Mouse (Mus musculus) ES-E14 (cell line): ENCODE measurements around the gene Olfr822. TPM values are rescaled to one million over a fixed set of nuclear protein-coding genes. Genes with fewer than 3 reads are reported as not detected.
A peak's percentile ranks its signal among the peaks of the same experiment; 100 is the strongest.
"Not testable (repeated sequence)": the region's sequence is repeated elsewhere in the genome, so short reads cannot be mapped to it uniquely, and the experiment has no call there.

ENCODE experiments used
- DNase-seq: peaks from one replicate; pipeline ENCODE4 v3.0.0-alpha.2; 2013; ENCODE audit warnings: low read depth, low spot score
- H3K27ac ChIP-seq: 2 replicates; pipeline ENCODE4 v1.5.1; 2012; ENCODE audit warnings: low read depth, mild to moderate bottlenecking, low read length, moderate library complexity, mixed read lengths; ENCODE audit not compliant: poor library complexity, insufficient read depth, severe bottlenecking
- H3K36me3 ChIP-seq: 2 replicates; pipeline ENCODE4 v1.6.1; 2012; ENCODE audit warnings: mild to moderate bottlenecking, low read length, moderate library complexity, mixed read lengths; ENCODE audit not compliant: control insufficient read depth, poor library complexity, insufficient read depth, severe bottlenecking
- H3K4me1 ChIP-seq, 2 experiments: fragments of 150-350 bp in 1 of 2; sonication (generic) in 1 of 2; 2 replicates each; pipeline ENCODE4 v1.6.1; 2012; ENCODE audit warnings: low read length in 2 of 2, mild to moderate bottlenecking in 1 of 2, mixed read lengths in 1 of 2; ENCODE audit not compliant: control insufficient read depth in 2 of 2, insufficient read depth in 2 of 2, poor library complexity in 1 of 2
- H3K4me3 ChIP-seq, 2 experiments: fragments of 150-350 bp in 1 of 2; sonication (generic) in 1 of 2; 2 replicates each; pipeline ENCODE4 v1.5.1; 2012; ENCODE audit warnings: low read length in 2 of 2, low read depth in 1 of 2, mild to moderate bottlenecking in 1 of 2, mixed read lengths in 1 of 2; ENCODE audit not compliant: insufficient read depth in 1 of 2, poor library complexity in 1 of 2, severe bottlenecking in 1 of 2
- H3K9ac ChIP-seq: 2 replicates; pipeline ENCODE4 v1.6.1; 2012; ENCODE audit warnings: low read depth, mild to moderate bottlenecking, low read length, mixed read lengths; ENCODE audit not compliant: poor library complexity, insufficient read depth, severe bottlenecking
- H3K9me3 ChIP-seq: fragments of 150-350 bp; sonication (generic); 2 replicates; pipeline ENCODE4 v1.6.1; 2012; ENCODE audit warnings: low read depth, mild to moderate bottlenecking, low read length; ENCODE audit not compliant: control insufficient read depth, insufficient read depth
- CHD2 ChIP-seq: IDR thresholded peaks from 2 replicates; pipeline ENCODE4 v1.6.1; 2014; ENCODE audit warnings: mild to moderate bottlenecking, low read depth, low read length, inconsistent platforms
- HCFC1 ChIP-seq: IDR thresholded peaks from 2 replicates; pipeline ENCODE4 v1.6.1; 2012; ENCODE audit warnings: low read length, inconsistent platforms, borderline replicate concordance; ENCODE audit not compliant: insufficient read depth
- MAFK ChIP-seq: IDR thresholded peaks from 2 replicates; pipeline ENCODE4 v1.6.1; 2014; ENCODE audit warnings: mild to moderate bottlenecking, low read depth, low read length, inconsistent platforms; ENCODE audit not compliant: insufficient read depth
- ZC3H11A ChIP-seq: IDR thresholded peaks from 2 replicates; pipeline ENCODE4 v1.6.1; 2012; ENCODE audit warnings: low read depth, mild to moderate bottlenecking, inconsistent platforms, low read length, borderline replicate concordance
- ZNF384 ChIP-seq: IDR thresholded peaks from 2 replicates; pipeline ENCODE4 v1.6.1; 2012; ENCODE audit warnings: low read depth, low read length, inconsistent platforms
- in situ Hi-C, 2 experiments: fragments of 600-800 bp; cut with MboI; formaldehyde crosslinking; loops; one replicate each; pipeline ENCODE4 v1.15.1; 2025; ENCODE audit warnings: low sequenced_read_pairs in 2 of 2, inconsistent platforms in 1 of 2; ENCODE audit not compliant: unreplicated experiment in 2 of 2
- total RNA-seq: library from RNA; depleted of rRNA; stranded (reverse); fragments of 300-350 nt; gene quantifications from 2 replicates; pipeline ENCODE4 v1.2.3, GENCODE M21; 2012; rRNA removed

Gene Olfr822
- not detected in 2 replicates for total RNA-seq

GRCm38 (mm10) chr10:130070910-130071309, at the start of gene Olfr822:
TSS of gene Olfr822 (plus strand) at chr10:130071210.
- Histone ChIP-seq H3K36me3 (no peaks in the 10 kb centered on the region), H3K9ac (no peak within 1 kb of the TSS), H3K27ac (no peak within 1 kb of the TSS), H3K9me3 (no peaks in the 10 kb centered on the region), H3K4me1 (no peaks in the 10 kb centered on the region), H3K4me3 (no peak within 1 kb of the TSS)
- no peak for DNase-seq
- no peak for TF ChIP-seq ZNF384
- no peak for TF ChIP-seq MAFK
- no peak for TF ChIP-seq CHD2
- TF ChIP-seq HCFC1: no peak
- TF ChIP-seq ZC3H11A: no peak
- in situ Hi-C loops: no loop called here

- Histone ChIP-seq H3K36me3 (no peaks in the 10 kb centered on the region), H3K9ac (no peak within 1 kb of the TSS), H3K4me1 (no peaks in the 10 kb centered on the region), H3K27ac (no peak within 1 kb of the TSS), H3K9me3 (no peaks in the 10 kb centered on the region), H3K4me3 (no peak within 1 kb of the TSS)
- no peak for TF ChIP-seq HCFC1
- no peak for TF ChIP-seq ZNF384
- TF ChIP-seq MAFK: no peak
- TF ChIP-seq ZC3H11A: no peak
- DNase-seq: no peak
- in situ Hi-C loops: no loop called here
Observed at GRCm38 (mm10) chr10:130030048-130030447, 41.0 kb upstream of the Olfr822 start, which contains the start of gene Olfr821. TSS of gene Olfr821 (plus strand) at chr10:130030348.

- Histone ChIP-seq H3K27ac (no peak overlapping the region), H3K9me3 (no peaks in the 10 kb centered on the region), H3K4me3 (no peak overlapping the region), H3K36me3 (no peaks in the 10 kb centered on the region), H3K9ac (no peak overlapping the region), H3K4me1 (no peaks in the 10 kb centered on the region)
- peak; percentile 25 for DNase-seq
- no peak for TF ChIP-seq HCFC1
- no peak for TF ChIP-seq CHD2
- no peak for TF ChIP-seq ZC3H11A
- TF ChIP-seq MAFK: no peak
- TF ChIP-seq ZNF384: no peak
- in situ Hi-C loops: no loop called here
Observed at GRCm38 (mm10) chr10:130037096-130037495, 33.9 kb upstream of the Olfr822 start.

- in situ Hi-C loops: no loop called here
- Histone ChIP-seq H3K4me1 (no peaks in the 10 kb centered on the region), H3K27ac (no peak overlapping the region), H3K9ac (no peak overlapping the region), H3K9me3 (no peaks in the 10 kb centered on the region), H3K36me3 (no peaks in the 10 kb centered on the region), H3K4me3 (no peak overlapping the region)
- peak; percentile 57 for DNase-seq
- TF ChIP-seq ZC3H11A: peak; percentile 99
- TF ChIP-seq ZNF384: no peak
Observed at GRCm38 (mm10) chr10:130092838-130093440, 21.9 kb downstream of the Olfr822 start.

DNA sequence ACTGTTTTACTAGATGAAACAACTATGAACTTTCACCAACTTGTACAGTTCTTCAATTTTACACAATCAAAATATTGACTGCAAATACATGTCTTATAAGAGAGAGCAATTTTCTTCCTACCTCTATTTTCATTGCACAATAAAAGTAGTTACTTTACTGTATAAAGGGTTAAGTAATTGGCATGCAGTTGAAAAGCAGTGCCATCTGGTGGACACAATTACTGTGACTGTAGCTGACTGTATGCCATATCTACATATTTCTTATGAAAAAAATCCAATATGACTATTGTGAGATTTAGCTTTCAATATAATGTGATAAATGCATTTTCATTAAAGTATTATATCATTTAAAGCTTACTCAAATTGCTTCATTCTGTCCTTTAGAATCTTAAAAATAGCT, 25.1 kb downstream of the Olfr822 start:
- DNase-seq: no peak
- Histone ChIP-seq H3K4me1 (no peaks in the 10 kb centered on the region), H3K36me3 (no peaks in the 10 kb centered on the region), H3K9me3 (no peaks in the 10 kb centered on the region), H3K9ac (no peak overlapping the region), H3K27ac (no peak overlapping the region), H3K4me3 (no peak overlapping the region)
- TF ChIP-seq MAFK (no peak), ZNF384 (no peak), HCFC1 (no peak), ZC3H11A (no peak), CHD2 (no peak)
- in situ Hi-C loops: no loop called here

DNA sequence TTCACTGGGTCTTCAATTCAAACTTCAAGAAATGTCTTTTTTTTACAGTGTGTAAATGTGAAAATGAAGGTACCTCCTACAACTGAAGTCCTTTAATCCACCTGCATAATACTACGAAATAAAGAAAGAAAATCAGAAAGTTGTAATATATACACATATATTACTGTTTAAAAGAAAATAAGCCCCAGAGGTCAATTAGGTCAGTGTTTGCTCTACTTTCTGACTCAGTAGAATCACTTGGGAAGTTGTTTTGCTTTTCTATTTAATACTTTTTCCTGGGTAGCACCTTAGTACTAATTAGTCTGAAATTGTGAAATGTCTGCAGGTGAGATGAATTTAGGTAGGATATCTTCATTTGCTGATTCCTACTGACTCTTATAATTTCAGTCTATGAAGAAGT, 44.3 kb downstream of the Olfr822 start, which contains the start of gene Olfr823:
TSS of gene Olfr823 (minus strand) at position 101 of the 400 bp plus-strand sequence.
- H3K9ac ChIP-seq, H3K4me3 ChIP-seq, DNase-seq, in situ Hi-C loops, H3K36me3 ChIP-seq, H3K4me1 ChIP-seq, H3K9me3 ChIP-seq, H3K27ac ChIP-seq: not testable (repeated sequence)

DNA sequence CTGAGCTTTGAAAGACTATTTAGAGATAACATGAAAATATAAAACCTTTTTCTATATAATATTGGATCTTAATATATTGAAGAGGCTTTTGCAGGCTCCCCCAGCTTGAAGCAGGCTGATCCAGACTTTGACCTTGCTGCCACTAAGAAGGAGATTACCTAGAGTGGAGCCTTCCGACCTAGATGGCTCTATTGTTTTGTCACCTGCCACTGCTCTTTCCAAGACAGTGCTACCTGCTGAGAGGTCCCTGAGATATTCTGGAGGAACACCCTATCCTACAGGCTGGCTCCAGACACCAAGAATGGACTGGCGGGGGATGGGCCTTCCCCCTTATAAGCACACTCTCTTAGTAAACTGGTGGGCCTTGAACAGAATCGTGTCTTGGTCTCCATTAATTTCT, 45.0 kb downstream of the Olfr822 start:
- H3K36me3 ChIP-seq, H3K4me1 ChIP-seq, in situ Hi-C loops, H3K27ac ChIP-seq, DNase-seq, H3K9ac ChIP-seq, H3K9me3 ChIP-seq, H3K4me3 ChIP-seq: not testable (repeated sequence)
